Mouse (Mus musculus) small intestine, adult 2 months (tissue): Measurements from ENCODE around the gene Fkbp2.

Experiments used
- CTCF ChIP-seq: fragments of 200-500 bp; IDR thresholded peaks from 2 replicates; pipeline ENCODE4 v1.5.1; 2012; ENCODE audit warnings: low read depth, mild to moderate bottlenecking, control low read depth, inconsistent platforms, low read length, moderate library complexity, mixed read lengths; ENCODE audit not compliant: insufficient replicate concordance, insufficient read length; ENCODE audit errors: extremely low read depth
- POLR2A ChIP-seq: fragments of 200-500 bp; IDR thresholded peaks from 2 replicates; pipeline ENCODE4 v1.6.1; 2012; ENCODE audit warnings: low read depth, mild to moderate bottlenecking, control low read depth, inconsistent platforms, low read length, moderate library complexity

DNA sequence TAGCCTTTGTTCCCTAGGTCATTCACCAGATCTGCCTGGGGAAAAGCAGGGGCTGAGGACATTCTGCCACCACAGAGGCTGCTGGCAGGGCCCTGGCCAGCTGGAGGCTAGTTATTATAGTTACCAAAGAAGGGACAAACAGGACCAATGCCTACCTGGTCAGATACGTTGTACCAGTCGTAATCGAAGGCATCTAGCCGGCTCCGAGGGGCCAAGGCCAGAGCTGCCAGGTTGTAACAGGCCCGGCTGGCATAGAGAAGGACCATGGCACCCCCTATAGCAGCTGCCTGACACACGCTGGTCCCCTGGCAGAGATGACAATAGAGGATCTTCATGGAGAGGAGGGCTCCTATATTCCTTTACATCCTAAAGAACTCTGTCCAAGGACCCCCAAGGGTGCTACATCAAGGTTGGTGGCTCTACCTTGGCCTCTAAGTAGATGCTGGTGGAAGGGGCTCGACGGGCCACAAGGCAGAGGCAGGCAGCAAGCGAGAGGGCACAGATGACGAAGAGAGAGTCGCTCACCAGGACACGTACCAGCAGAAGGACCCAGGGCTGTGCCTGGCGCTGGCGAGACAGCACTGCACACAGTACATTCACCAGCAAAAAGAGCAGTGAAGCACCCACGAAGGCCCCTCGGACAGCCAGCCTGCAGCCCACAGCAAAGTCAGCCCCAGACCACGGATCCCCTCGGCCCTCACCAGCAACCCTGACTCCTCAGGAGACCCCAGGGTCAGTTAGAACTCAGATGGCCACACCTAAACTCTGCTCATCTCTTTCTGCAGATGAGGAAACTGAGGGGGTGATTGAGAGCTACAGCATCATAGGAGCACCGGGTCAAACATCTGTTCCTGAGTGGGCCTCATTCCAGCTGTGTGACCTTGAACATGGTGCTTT lies 40.9 kb downstream of the Fkbp2 start:
- TF ChIP-seq CTCF (no peak), POLR2A (no peak)
